Mouse (Mus musculus): Measurements from ENCODE around the gene Spag7. TPM values are rescaled to one million over a fixed set of nuclear protein-coding genes. Genes with fewer than 3 reads are reported as not detected.

The Spag7 gene
- polyA plus RNA-seq, 1 experiment from 2014 or later = 209 TPM

- Histone ChIP-seq H3K4me3 (no peak overlapping the region), H3K27ac (no peak overlapping the region), H3K27me3 (ENCODE audit: insufficient read depth, poor library complexity, severe bottlenecking) (no peaks in the 10 kb centered on the region), H3K4me1 (peaks cover 43% of the 10 kb centered on the region), H3K36me3 (peaks cover 32% of the 10 kb centered on the region), H3K9me3 (no peaks in the 10 kb centered on the region)
- DNase-seq (ENCODE audit: low spot score) = no peak
- 91% methylated on average over 6 of the region's 6 CpGs for WGBS
These were observed 26.2 kb downstream of the Spag7 start for GRCm38 (mm10) chr11:70643051-70643450.

- peaks cover 37% of the 10 kb centered on the region for H3K4me1 ChIP-seq
- no peaks in the 10 kb centered on the region for H3K9me3 ChIP-seq
- no peak for DNase-seq (ENCODE audit: low spot score)
- H3K27me3 ChIP-seq (ENCODE audit: insufficient read depth, poor library complexity, severe bottlenecking) = no peaks in the 10 kb centered on the region
- 78% methylated on average over 7 of the region's 7 CpGs for WGBS
- H3K4me3 ChIP-seq = no peak overlapping the region
- no peak overlapping the region for H3K27ac ChIP-seq
- peaks cover 32% of the 10 kb centered on the region for H3K36me3 ChIP-seq
These were observed 28.0 kb downstream of the Spag7 start for GRCm38 (mm10) chr11:70641241-70641640.

GRCm38 (mm10) chr11:70639976-70640375 is 29.2 kb downstream of the Spag7 start:
- Histone ChIP-seq H3K4me1 (peaks cover 24% of the 10 kb centered on the region), H3K27ac (peak overlapping the region; percentile 30; the same call in 1 of the 2 replicates), H3K36me3 (peaks cover 24% of the 10 kb centered on the region), H3K9me3 (no peaks in the 10 kb centered on the region), H3K4me3 (no peak overlapping the region; the same call in 1 of the 2 replicates), H3K27me3 (ENCODE audit: insufficient read depth, poor library complexity, severe bottlenecking) (no peaks in the 10 kb centered on the region)
- WGBS = 75% methylated on average over 8 of the region's 8 CpGs
- no peak for DNase-seq (ENCODE audit: low spot score)

- Histone ChIP-seq H3K4me3 (peak within 1 kb of the TSS; percentile 23; the same call in 1 of the 2 replicates), H3K9me3 (no peaks in the 10 kb centered on the region), H3K27me3 (ENCODE audit: insufficient read depth, poor library complexity, severe bottlenecking) (no peaks in the 10 kb centered on the region), H3K27ac (peak within 1 kb of the TSS; percentile 75), H3K36me3 (peaks cover 13% of the 10 kb centered on the region), H3K4me1 (peaks cover 23% of the 10 kb centered on the region)
- DNase-seq (ENCODE audit: low spot score) = no peak
- 6% methylated on average over 5 of the region's 5 CpGs for WGBS
These were observed 30.4 kb downstream of the Spag7 start, which contains the start of gene Gp1ba for GRCm38 (mm10) chr11:70638714-70639278. Gene Gp1ba, plus strand, starts transcription at chr11:70639122.

- Histone ChIP-seq H3K9me3 (no peaks in the 10 kb centered on the region), H3K4me3 (no peak overlapping the region), H3K4me1 (peaks cover 23% of the 10 kb centered on the region), H3K27me3 (ENCODE audit: insufficient read depth, poor library complexity, severe bottlenecking) (no peaks in the 10 kb centered on the region), H3K27ac (peak overlapping the region; percentile 75), H3K36me3 (peaks cover 8% of the 10 kb centered on the region)
- DNase-seq (ENCODE audit: low spot score) = no peak
- 66% methylated on average over 1 of the region's 1 CpGs for WGBS
These were observed 30.9 kb downstream of the Spag7 start for GRCm38 (mm10) chr11:70638293-70638692.

GRCm38 (mm10) chr11:70637764-70638163 is 31.5 kb downstream of the Spag7 start:
- Histone ChIP-seq H3K27ac (no peak overlapping the region), H3K4me3 (no peak overlapping the region)
- WGBS = 93% methylated on average over 1 of the region's 1 CpGs

GRCm38 (mm10) chr11:70635601-70636000 is 33.6 kb downstream of the Spag7 start:
- H3K4me3 ChIP-seq = no peak overlapping the region
- peaks cover 22% of the 10 kb centered on the region for H3K4me1 ChIP-seq
- H3K9me3 ChIP-seq = no peaks in the 10 kb centered on the region
- WGBS = 81% methylated on average over 4 of the region's 4 CpGs
- no peak overlapping the region for H3K27ac ChIP-seq
- no peaks in the 10 kb centered on the region for H3K27me3 ChIP-seq (ENCODE audit: insufficient read depth, poor library complexity, severe bottlenecking)
- DNase-seq (ENCODE audit: low spot score) = no peak
- H3K36me3 ChIP-seq = no peaks in the 10 kb centered on the region

More at GRCm38 (mm10) chr11:70637764-70638163, 31.5 kb downstream of the Spag7 start:
- Histone ChIP-seq H3K9me3 (no peaks in the 10 kb centered on the region), H3K4me1 (peaks cover 23% of the 10 kb centered on the region), H3K36me3 (peaks cover 3% of the 10 kb centered on the region; the same call in 1 of the 2 replicates), H3K27me3 (ENCODE audit: insufficient read depth, poor library complexity, severe bottlenecking) (no peaks in the 10 kb centered on the region)
- DNase-seq (ENCODE audit: low spot score) = no peak

GRCm38 (mm10) chr11:70630129-70630528 is 39.1 kb downstream of the Spag7 start:
- WGBS = 57% methylated on average over 7 of the region's 7 CpGs
- Histone ChIP-seq H3K4me1 (0 out of 2 replicates have a peak, but pooled peaks cover 3% of the 10 kb centered on the region), H3K9me3 (no peaks in the 10 kb centered on the region), H3K4me3 (no peak overlapping the region), H3K36me3 (no peaks in the 10 kb centered on the region), H3K27me3 (ENCODE audit: insufficient read depth, poor library complexity, severe bottlenecking) (no peaks in the 10 kb centered on the region), H3K27ac (no peak overlapping the region)
- DNase-seq (ENCODE audit: low spot score) = no peak

- Histone ChIP-seq H3K4me3 (no peak overlapping the region), H3K36me3 (no peaks in the 10 kb centered on the region), H3K27ac (no peak overlapping the region), H3K9me3 (no peaks in the 10 kb centered on the region), H3K27me3 (ENCODE audit: insufficient read depth, poor library complexity, severe bottlenecking) (no peaks in the 10 kb centered on the region), H3K4me1 (0 out of 2 replicates have a peak, but pooled peaks cover 3% of the 10 kb centered on the region)
- WGBS = 50% methylated on average over 5 of the region's 5 CpGs
- DNase-seq (ENCODE audit: low spot score) = no peak
These were observed 39.7 kb downstream of the Spag7 start for GRCm38 (mm10) chr11:70629557-70629956.

- Histone ChIP-seq H3K4me1 (0 out of 2 replicates have a peak, but pooled peaks cover 5% of the 10 kb centered on the region), H3K9me3 (no peaks in the 10 kb centered on the region), H3K36me3 (no peaks in the 10 kb centered on the region), H3K27me3 (ENCODE audit: insufficient read depth, poor library complexity, severe bottlenecking) (no peaks in the 10 kb centered on the region), H3K27ac (no peak overlapping the region), H3K4me3 (no peak overlapping the region)
- DNase-seq (ENCODE audit: low spot score) = no peak
- WGBS = 72% methylated on average over 2 of the region's 2 CpGs
These were observed 40.8 kb downstream of the Spag7 start for GRCm38 (mm10) chr11:70628431-70628830.

- 75% methylated on average over 4 of the region's 4 CpGs for WGBS
- DNase-seq (ENCODE audit: low spot score) = no peak
These were observed 42.3 kb downstream of the Spag7 start for GRCm38 (mm10) chr11:70626877-70627276.

GRCm38 (mm10) chr11:70625473-70625872 is 43.7 kb downstream of the Spag7 start:
- Histone ChIP-seq H3K4me1 (0 out of 2 replicates have a peak, but pooled peaks cover 9% of the 10 kb centered on the region), H3K36me3 (no peaks in the 10 kb centered on the region), H3K9me3 (no peaks in the 10 kb centered on the region), H3K27ac (no peak overlapping the region), H3K4me3 (no peak overlapping the region), H3K27me3 (ENCODE audit: insufficient read depth, poor library complexity, severe bottlenecking) (no peaks in the 10 kb centered on the region)
- DNase-seq (ENCODE audit: low spot score) = no peak
- 47% methylated on average over 4 of the region's 4 CpGs for whole genome bisulfite sequencing

More at GRCm38 (mm10) chr11:70626877-70627276, 42.3 kb downstream of the Spag7 start:
- Histone ChIP-seq H3K4me1 (0 out of 2 replicates have a peak, but pooled peaks cover 8% of the 10 kb centered on the region), H3K27ac (no peak overlapping the region), H3K4me3 (no peak overlapping the region), H3K9me3 (no peaks in the 10 kb centered on the region), H3K27me3 (ENCODE audit: insufficient read depth, poor library complexity, severe bottlenecking) (no peaks in the 10 kb centered on the region), H3K36me3 (no peaks in the 10 kb centered on the region)

- no peak overlapping the region for H3K27ac ChIP-seq
- no peaks in the 10 kb centered on the region for H3K36me3 ChIP-seq
- no peaks in the 10 kb centered on the region for H3K9me3 ChIP-seq
- 76% methylated on average over 10 of the region's 10 CpGs for WGBS
- H3K4me3 ChIP-seq = no peak overlapping the region
- H3K27me3 ChIP-seq (ENCODE audit: insufficient read depth, poor library complexity, severe bottlenecking) = no peaks in the 10 kb centered on the region
- peak; percentile 74 for DNase-seq (ENCODE audit: low spot score)
- 0 out of 2 replicates have a peak, but pooled peaks cover 9% of the 10 kb centered on the region for H3K4me1 ChIP-seq
These were observed 46.0 kb downstream of the Spag7 start for GRCm38 (mm10) chr11:70623053-70623742.

Data from heart, embryonic 10.5 days (tissue).